Mouse (Mus musculus) heart, adult 10 weeks (tissue): Measurements from ENCODE around the gene Tnxb. TPM values are rescaled to one million over a fixed set of nuclear protein-coding genes. Genes with fewer than 3 reads are reported as not detected.

ENCODE experiments used
- polyA plus RNA-seq: library from polyadenylated mRNA; stranded (reverse); fragments of 350-450 nt; fragmentation: Illumina TruSeq; extraction: RNeasy Lipid Tissue Mini Kit (QIAGEN cat#74804); gene quantifications from one replicate; pipeline ENCODE4 v1.2.3, GENCODE M21; 2014; ENCODE audit warnings: low read depth, low replicate concordance

The Tnxb gene
- 19.1 TPM for polyA plus RNA-seq

GRCm38 (mm10) chr17:34670235-34670634 is at the start of gene Tnxb:
Tnxb (plus strand) TSS chr17:34670535.

GRCm38 (mm10) chr17:34627943-34628643 is 42.2 kb upstream of the Tnxb start, which contains the start of gene Ppt2:
Ppt2 (minus strand) TSS chr17:34628510.

GRCm38 (mm10) chr17:34629221-34629751 is 41.0 kb upstream of the Tnxb start, which contains the start of gene Prrt1:
Prrt1 (plus strand) TSS chr17:34629533.

GRCm38 (mm10) chr17:34644608-34645007 is 25.7 kb upstream of the Tnxb start, which contains the start of gene Fkbpl:
Fkbpl (plus strand) TSS chr17:34644764.

GRCm38 (mm10) chr17:34646906-34647787 is 23.2 kb upstream of the Tnxb start, which contains the start of gene Atf6b:
Atf6b (plus strand) TSS chr17:34647146.

GRCm38 (mm10) chr17:34743719-34744118 is 73.4 kb downstream of the Tnxb start, which contains the start of gene C4b:
C4b (minus strand) TSS chr17:34743882.

Other genes with a start within 250 kb of the Tnxb start
- not detected for gene Btnl4, start 193.2 kb upstream of the Tnxb start, polyA plus RNA-seq
- gene Btnl6, start 153.2 kb upstream of the Tnxb start, polyA plus RNA-seq, result not detected
- 14.8 TPM for gene Notch4, start 106.3 kb upstream of the Tnxb start, polyA plus RNA-seq
- gene Gpsm3, start 80.7 kb upstream of the Tnxb start, polyA plus RNA-seq, result 6.1 TPM
- gene Pbx2, start 79.3 kb upstream of the Tnxb start, polyA plus RNA-seq, result 18.1 TPM
- 0.63 TPM for gene Ager, start 72.7 kb upstream of the Tnxb start, polyA plus RNA-seq
- 49.3 TPM for gene Rnf5, start 66.8 kb upstream of the Tnxb start, polyA plus RNA-seq
- gene Agpat1, start 66.3 kb upstream of the Tnxb start, polyA plus RNA-seq, result 65.9 TPM
- 0.84 TPM for gene Egfl8, start 54.6 kb upstream of the Tnxb start, polyA plus RNA-seq
- gene Ppt2, start 42.0 kb upstream of the Tnxb start, polyA plus RNA-seq, result 56.2 TPM
- 4.3 TPM for gene Prrt1, start 41.0 kb upstream of the Tnxb start, polyA plus RNA-seq
- gene Fkbpl, start 25.8 kb upstream of the Tnxb start, polyA plus RNA-seq, result 5.5 TPM
- 19.6 TPM for gene Atf6b, start 23.4 kb upstream of the Tnxb start, polyA plus RNA-seq
- 19.0 TPM for gene C4b, start 73.3 kb downstream of the Tnxb start, polyA plus RNA-seq
- gene Cyp21a1, start 134.0 kb downstream of the Tnxb start, polyA plus RNA-seq, result not detected
- 15.7 TPM for gene Stk19, start 166.4 kb downstream of the Tnxb start, polyA plus RNA-seq
- gene Dxo, start 166.5 kb downstream of the Tnxb start, polyA plus RNA-seq, result 18.6 TPM
- gene Skiv2l, start 179.7 kb downstream of the Tnxb start, polyA plus RNA-seq, result 20.6 TPM
- gene Nelfe, start 179.9 kb downstream of the Tnxb start, polyA plus RNA-seq, result 20.1 TPM
- 3.5 TPM for gene Cfb, start 192.0 kb downstream of the Tnxb start, polyA plus RNA-seq
- 11.8 TPM for gene Zbtb12, start 208.9 kb downstream of the Tnxb start, polyA plus RNA-seq
- not detected for gene Gm20547, start 211.5 kb downstream of the Tnxb start, polyA plus RNA-seq
- 5.3 TPM for gene C2, start 227.7 kb downstream of the Tnxb start, polyA plus RNA-seq
- 40.6 TPM for gene Ehmt2, start 227.9 kb downstream of the Tnxb start, polyA plus RNA-seq
- not detected for gene Slc44a4, start 243.9 kb downstream of the Tnxb start, polyA plus RNA-seq